Mouse (Mus musculus) C2C12 (cell line): ENCODE results near the gene Sgpp1.

Experiments
- CTCF ChIP-seq: IDR thresholded peaks from one replicate; pipeline ENCODE4 v1.5.1; 2011; ENCODE audit not compliant: control insufficient read depth, insufficient read depth, insufficient read length
- MAX ChIP-seq: IDR thresholded peaks from one replicate; pipeline ENCODE4 v1.6.1; 2011; ENCODE audit warnings: mild to moderate bottlenecking, control low read depth
- MYOD1 ChIP-seq: IDR thresholded peaks from one replicate; pipeline ENCODE4 v1.6.1; 2011; ENCODE audit warnings: low read depth; ENCODE audit not compliant: control insufficient read depth, insufficient read length

GRCm38 (mm10) chr12:75756387-75756786 lies 20.9 kb upstream of the Sgpp1 start:
- TF ChIP-seq CTCF (no peak), MYOD1 (no peak), MAX (no peak)
